Mouse (Mus musculus): ENCODE data around the gene Ccm2.

Gene Ccm2

GRCm38 (mm10) chr11:6580065-6580750, 33.5 kb downstream of the Ccm2 start:
- DNase-seq (ENCODE audit: low read depth, low spot score) = no peak

GRCm38 (mm10) chr11:6581560-6581959, 34.9 kb downstream of the Ccm2 start:
- DNase-seq (ENCODE audit: low read depth, low spot score) = no peak

GRCm38 (mm10) chr11:6585748-6586147, 39.1 kb downstream of the Ccm2 start:
- DNase-seq (ENCODE audit: low read depth, low spot score) = no peak

GRCm38 (mm10) chr11:6586660-6587059, 40.0 kb downstream of the Ccm2 start:
- peak; percentile 55 for DNase-seq (ENCODE audit: low read depth, low spot score)

GRCm38 (mm10) chr11:6587249-6587940, 40.7 kb downstream of the Ccm2 start:
- no peak for DNase-seq (ENCODE audit: low read depth, low spot score)

- DNase-seq (ENCODE audit: low read depth, low spot score) = no peak
Measured at GRCm38 (mm10) chr11:6588295-6588694, 41.6 kb downstream of the Ccm2 start.

- DNase-seq (ENCODE audit: low read depth, low spot score) = no peak
Measured at GRCm38 (mm10) chr11:6589838-6590237, 43.2 kb downstream of the Ccm2 start.

GRCm38 (mm10) chr11:6590933-6591675, 44.4 kb downstream of the Ccm2 start:
- DNase-seq (ENCODE audit: low read depth, low spot score) = no peak

GRCm38 (mm10) chr11:6593406-6593805, 46.7 kb downstream of the Ccm2 start:
- DNase-seq (ENCODE audit: low read depth, low spot score) = no peak

- DNase-seq (ENCODE audit: low read depth, low spot score) = no peak
Measured at GRCm38 (mm10) chr11:6594845-6595244, 48.2 kb downstream of the Ccm2 start.

GRCm38 (mm10) chr11:6595339-6595738, 48.7 kb downstream of the Ccm2 start:
- no peak for DNase-seq (ENCODE audit: low read depth, low spot score)

- DNase-seq (ENCODE audit: low read depth, low spot score) = no peak
Measured at GRCm38 (mm10) chr11:6596205-6596604, 49.5 kb downstream of the Ccm2 start.

GRCm38 (mm10) chr11:6596616-6597015, 49.9 kb downstream of the Ccm2 start:
- no peak for DNase-seq (ENCODE audit: low read depth, low spot score)

GRCm38 (mm10) chr11:6597523-6597922, 50.8 kb downstream of the Ccm2 start:
- peak; percentile 26 for DNase-seq (ENCODE audit: low read depth, low spot score)

- no peak for DNase-seq (ENCODE audit: low read depth, low spot score)
Measured at GRCm38 (mm10) chr11:6598191-6598889, 51.7 kb downstream of the Ccm2 start.

GRCm38 (mm10) chr11:6599011-6599681, 52.5 kb downstream of the Ccm2 start:
- no peak for DNase-seq (ENCODE audit: low read depth, low spot score)

GRCm38 (mm10) chr11:6599831-6600230, 53.1 kb downstream of the Ccm2 start:
- DNase-seq (ENCODE audit: low read depth, low spot score) = no peak

GRCm38 (mm10) chr11:6600284-6600944, 53.7 kb downstream of the Ccm2 start:
- no peak for DNase-seq (ENCODE audit: low read depth, low spot score)

GRCm38 (mm10) chr11:6601649-6602480, 55.2 kb downstream of the Ccm2 start:
- DNase-seq (ENCODE audit: low read depth, low spot score) = peak; percentile 18

GRCm38 (mm10) chr11:6602662-6603061, 56.0 kb downstream of the Ccm2 start:
- no peak for DNase-seq (ENCODE audit: low read depth, low spot score)
